Mouse (Mus musculus) stomach, embryonic 16.5 days (tissue): ENCODE measurements around the gene Syf2. TPM values are rescaled to one million over a fixed set of nuclear protein-coding genes. Genes with fewer than 3 reads are reported as not detected.
A peak's percentile ranks its signal among the peaks of the same experiment; 100 is the strongest.

ENCODE experiments used
- ATAC-seq: fragments of 200-750 bp; cut with Nextera tagmentation; 2 replicates; pipeline ENCODE4 v1.8.0; 2017; ENCODE audit warnings: moderate number of reproducible peaks, moderate TSS enrichment; ENCODE audit not compliant: insufficient read depth, low FRiP score
- H3K27ac ChIP-seq: fragments of 300-500 bp; sonication (generic); 2 replicates; pipeline ENCODE4 v1.5.1; 2014; ENCODE audit warnings: low read length
- H3K27me3 ChIP-seq: fragments of 300-500 bp; sonication (generic); 2 replicates; pipeline ENCODE4 v1.6.1; 2014; ENCODE audit warnings: low read length, control low read depth, mixed read lengths; ENCODE audit not compliant: control insufficient read depth, insufficient read depth
- H3K36me3 ChIP-seq: fragments of 300-500 bp; sonication (generic); 2 replicates; pipeline ENCODE4 v1.6.1; 2014; ENCODE audit warnings: low read length; ENCODE audit not compliant: control insufficient read depth, insufficient read depth
- H3K4me1 ChIP-seq: fragments of 300-500 bp; sonication (generic); 2 replicates; pipeline ENCODE4 v1.6.1; 2014; ENCODE audit warnings: low read length, control low read depth, mixed read lengths; ENCODE audit not compliant: control insufficient read depth, insufficient read depth
- H3K4me2 ChIP-seq: fragments of 300-500 bp; sonication (generic); 2 replicates; pipeline ENCODE4 v1.6.1; 2014; ENCODE audit warnings: low read depth, low read length, mixed read lengths
- H3K4me3 ChIP-seq: fragments of 300-500 bp; sonication (generic); replicated peaks from 2 replicates; pipeline ENCODE4 v1.5.1; 2014; ENCODE audit warnings: mild to moderate bottlenecking, low read length
- H3K9ac ChIP-seq: fragments of 300-500 bp; sonication (generic); 2 replicates; pipeline ENCODE4 v1.6.1; 2014; ENCODE audit warnings: low read length
- H3K9me3 ChIP-seq: fragments of 300-500 bp; sonication (generic); replicated peaks from 2 replicates; pipeline ENCODE4 v1.6.1; 2016; ENCODE audit warnings: low read length, control low read depth; ENCODE audit not compliant: control insufficient read depth
- WGBS: fragments of 180-500 bp; shearing (Covaris S2); extraction: QIAGEN DNeasy Blood & Tissue Kit; methylation state at CpG from one replicate; pipeline ENCODE4 v1.1.7; 2014; 5-methylcytosine and 5-hydroxymethylcytosine counted together
- polyA plus RNA-seq: library from polyadenylated mRNA; unstranded; fragments of >200 nt; fragmentation: Nextera tagmentation; extraction: Ambion mirVana; gene quantifications from 2 replicates; pipeline ENCODE4 v1.2.1, GENCODE M21; 2015

Gene Syf2
- polyA plus RNA-seq, 1 experiment from 2014 or later = 71.9 TPM

DNA sequence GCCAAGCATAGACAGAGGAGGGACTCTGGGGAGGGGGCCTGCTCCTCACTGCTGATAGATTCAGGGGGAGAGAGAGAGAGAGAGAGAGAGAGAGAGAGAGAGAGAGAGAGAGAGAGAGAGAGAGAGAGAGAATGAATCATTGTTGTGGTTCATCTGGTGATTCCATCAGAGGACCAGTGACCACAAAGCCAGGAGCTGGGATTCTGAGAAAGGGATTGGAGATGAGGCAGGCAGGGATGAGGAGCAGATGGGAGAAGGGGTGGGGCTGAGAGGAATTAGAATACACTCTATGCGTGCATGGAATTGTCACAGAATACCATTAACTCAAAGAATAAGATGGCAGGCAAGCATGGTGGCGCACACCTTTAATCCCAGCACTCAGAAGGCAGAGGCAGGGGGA, 24.5 kb downstream of the Syf2 start:
- peaks cover 12% of the 10 kb centered on the region for H3K4me1 ChIP-seq
- no peaks in the 10 kb centered on the region for H3K9me3 ChIP-seq
- ATAC-seq = no peak
- 91% methylated on average over 2 of the region's 2 CpGs for WGBS
- H3K4me3 ChIP-seq = no peak overlapping the region
- H3K36me3 ChIP-seq = no peaks in the 10 kb centered on the region
- no peak overlapping the region for H3K9ac ChIP-seq
- H3K4me2 ChIP-seq = no peak overlapping the region
- no peak overlapping the region for H3K27ac ChIP-seq
- H3K27me3 ChIP-seq = no peaks in the 10 kb centered on the region

DNA sequence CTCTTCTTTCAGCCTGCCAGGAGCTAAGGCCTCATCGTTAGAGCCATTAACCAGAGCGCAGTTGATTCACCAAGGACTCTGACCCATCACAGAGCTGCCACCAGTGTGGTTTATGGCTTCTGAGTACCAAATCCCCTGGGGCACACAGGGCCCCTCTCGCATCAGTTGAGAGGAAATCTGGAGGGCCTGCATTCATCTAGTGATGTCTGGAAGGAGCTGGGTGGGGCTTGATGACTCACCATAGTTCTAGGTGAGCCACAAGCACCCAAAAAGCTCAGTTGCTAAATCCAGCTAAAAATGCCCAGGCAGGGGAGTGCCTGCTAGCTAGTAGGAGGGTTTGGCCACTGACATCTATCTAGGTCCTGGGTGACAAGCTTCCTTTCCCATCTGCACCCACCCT, 25.1 kb downstream of the Syf2 start:
- Histone ChIP-seq H3K9me3 (no peaks in the 10 kb centered on the region), H3K36me3 (no peaks in the 10 kb centered on the region), H3K9ac (no peak overlapping the region), H3K4me3 (no peak overlapping the region), H3K4me2 (no peak overlapping the region), H3K27ac (no peak overlapping the region), H3K27me3 (no peaks in the 10 kb centered on the region), H3K4me1 (peaks cover 6% of the 10 kb centered on the region; the same call in 1 of the 2 replicates)
- 64% methylated on average over 3 of the region's 3 CpGs for WGBS
- ATAC-seq = no peak

DNA sequence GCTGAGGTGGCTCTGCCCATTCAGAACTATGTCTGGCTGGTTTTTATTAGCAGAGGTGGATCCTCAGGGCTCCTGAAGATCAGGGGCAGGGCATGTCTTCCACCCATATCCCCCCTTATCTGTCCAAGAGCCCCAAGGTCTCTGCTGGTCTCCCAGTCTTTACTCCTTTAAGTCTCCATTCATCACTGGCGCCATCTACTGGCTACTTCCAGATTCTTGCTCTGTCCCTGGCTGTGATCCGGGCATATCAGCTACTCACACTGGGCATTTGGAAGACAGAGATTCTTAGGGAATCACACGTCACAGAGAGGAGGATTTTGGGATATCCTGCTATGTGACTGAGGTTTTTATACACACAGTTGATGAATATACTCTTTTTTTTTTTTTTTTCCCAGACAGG, 25.6 kb downstream of the Syf2 start:
- WGBS = 21% methylated on average over 3 of the region's 3 CpGs
- Histone ChIP-seq H3K4me2 (no peak overlapping the region), H3K9me3 (no peaks in the 10 kb centered on the region), H3K36me3 (no peaks in the 10 kb centered on the region), H3K9ac (no peak overlapping the region), H3K4me3 (no peak overlapping the region), H3K27me3 (no peaks in the 10 kb centered on the region), H3K27ac (no peak overlapping the region), H3K4me1 (0 out of 2 replicates have a peak, but pooled peaks cover 5% of the 10 kb centered on the region)
- ATAC-seq = no peak

DNA sequence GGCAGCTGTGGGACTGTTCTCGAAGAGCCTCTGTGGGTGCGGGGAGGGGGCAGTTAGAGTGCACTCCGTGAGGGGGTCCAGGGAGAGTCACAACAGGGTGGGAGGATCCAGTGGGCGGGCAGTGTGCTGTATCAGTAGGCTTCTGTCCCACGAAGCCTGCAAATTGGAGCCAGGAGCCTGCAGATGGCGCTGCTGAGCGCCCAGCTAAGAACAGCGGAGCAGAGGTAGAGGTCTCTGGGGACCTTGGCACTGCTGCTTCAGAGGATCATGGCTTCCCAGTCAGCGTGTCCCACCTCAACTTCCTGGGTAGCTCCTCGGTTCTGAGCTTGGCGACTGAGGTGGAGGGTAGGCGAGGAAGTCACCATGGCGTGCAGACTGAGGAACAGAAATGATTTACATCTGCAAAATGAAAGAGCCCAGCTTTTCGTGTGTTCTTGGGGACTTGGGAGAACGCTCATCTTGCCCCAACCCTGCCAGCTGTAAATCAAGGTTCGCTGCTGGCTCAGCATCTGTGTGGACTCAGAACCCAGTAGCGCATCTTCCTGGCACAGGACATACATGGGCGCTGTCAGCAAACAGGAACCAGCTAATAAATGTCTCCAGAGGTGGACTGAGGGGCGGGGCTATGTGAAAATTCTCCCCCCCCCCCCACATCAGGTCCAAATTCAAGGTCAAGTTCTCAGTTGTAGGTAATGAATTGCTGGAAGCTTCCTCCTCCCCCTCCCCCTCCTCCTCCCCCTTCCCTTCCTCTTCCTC, 32.5 kb downstream of the Syf2 start:
- Histone ChIP-seq H3K4me3 (peak overlapping the region; percentile 12; the same call in 1 of the 2 replicates), H3K4me1 (no peaks in the 10 kb centered on the region), H3K36me3 (no peaks in the 10 kb centered on the region), H3K9ac (no peak overlapping the region), H3K9me3 (no peaks in the 10 kb centered on the region), H3K27me3 (no peaks in the 10 kb centered on the region), H3K4me2 (peak overlapping the region; percentile 28), H3K27ac (no peak overlapping the region)
- 22% methylated on average over 19 of the region's 19 CpGs for WGBS
- peak; percentile 35 for ATAC-seq

DNA sequence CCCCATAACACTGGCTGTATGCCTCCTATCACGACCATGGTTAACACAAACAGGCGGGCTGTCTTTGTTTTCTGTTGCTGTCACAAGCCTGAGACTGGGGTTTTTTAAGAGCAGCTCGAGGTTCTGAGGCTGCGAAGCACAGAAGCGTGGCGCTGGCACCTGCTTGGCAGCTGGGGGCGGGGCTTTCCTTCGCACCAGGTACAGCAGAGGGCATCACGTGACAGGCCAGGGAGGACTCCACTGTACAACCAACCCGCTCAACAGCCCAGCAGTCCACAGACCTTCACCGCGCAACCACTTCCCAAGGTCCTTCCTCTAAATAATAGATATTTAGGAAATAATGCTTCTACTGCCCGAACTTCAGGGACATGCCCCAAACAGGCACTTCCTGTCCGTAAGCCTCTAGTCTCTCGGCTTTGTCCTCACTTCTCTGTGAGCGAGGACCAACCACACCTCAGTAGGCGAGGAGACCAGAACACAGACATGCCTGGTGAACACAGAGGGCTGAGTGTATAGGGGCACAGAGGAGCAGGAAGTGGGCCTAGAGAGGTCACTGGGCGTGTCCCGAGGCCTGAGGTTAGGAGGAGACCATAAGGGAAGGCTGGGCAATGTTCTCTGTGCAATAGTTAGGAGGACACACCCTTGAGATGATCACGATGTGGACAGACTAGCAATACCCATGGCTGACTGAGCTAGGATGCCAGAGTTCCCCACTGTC, 37.3 kb downstream of the Syf2 start:
- H3K36me3 ChIP-seq = no peaks in the 10 kb centered on the region
- no peak overlapping the region for H3K4me3 ChIP-seq
- no peak overlapping the region for H3K27ac ChIP-seq
- H3K27me3 ChIP-seq = no peaks in the 10 kb centered on the region; the same call in 1 of the 2 replicates
- no peak overlapping the region for H3K4me2 ChIP-seq
- no peaks in the 10 kb centered on the region for H3K4me1 ChIP-seq
- ATAC-seq = no peak
- no peaks in the 10 kb centered on the region for H3K9me3 ChIP-seq
- H3K9ac ChIP-seq = no peak overlapping the region
- WGBS = 70% methylated on average over 20 of the region's 20 CpGs

DNA sequence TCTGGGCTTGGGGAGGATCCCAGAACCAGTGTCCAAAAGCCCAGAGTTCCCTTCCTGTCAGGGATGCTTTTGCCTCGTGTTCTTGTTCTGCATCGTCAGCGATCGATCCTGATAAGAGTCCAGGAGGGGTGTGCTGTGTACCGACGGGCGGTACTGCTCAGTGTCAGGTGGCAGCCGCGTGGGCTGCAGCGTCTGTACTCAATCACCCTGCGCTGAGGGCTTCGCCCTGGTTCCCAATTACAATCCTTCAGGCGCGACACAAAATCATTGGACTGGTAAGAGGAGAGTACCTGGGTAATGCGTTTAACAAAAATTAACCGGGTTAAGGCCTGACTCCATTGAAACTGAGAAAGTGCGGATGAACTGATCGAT, 37.9 kb downstream of the Syf2 start:
- no peaks in the 10 kb centered on the region for H3K4me1 ChIP-seq
- H3K27ac ChIP-seq = no peak overlapping the region
- 70% methylated on average over 18 of the region's 18 CpGs for WGBS
- no peak overlapping the region for H3K9ac ChIP-seq
- ATAC-seq = no peak
- H3K9me3 ChIP-seq = no peaks in the 10 kb centered on the region
- H3K36me3 ChIP-seq = no peaks in the 10 kb centered on the region
- no peaks in the 10 kb centered on the region; the same call in 1 of the 2 replicates for H3K27me3 ChIP-seq
- no peak overlapping the region for H3K4me3 ChIP-seq
- H3K4me2 ChIP-seq = no peak overlapping the region

DNA sequence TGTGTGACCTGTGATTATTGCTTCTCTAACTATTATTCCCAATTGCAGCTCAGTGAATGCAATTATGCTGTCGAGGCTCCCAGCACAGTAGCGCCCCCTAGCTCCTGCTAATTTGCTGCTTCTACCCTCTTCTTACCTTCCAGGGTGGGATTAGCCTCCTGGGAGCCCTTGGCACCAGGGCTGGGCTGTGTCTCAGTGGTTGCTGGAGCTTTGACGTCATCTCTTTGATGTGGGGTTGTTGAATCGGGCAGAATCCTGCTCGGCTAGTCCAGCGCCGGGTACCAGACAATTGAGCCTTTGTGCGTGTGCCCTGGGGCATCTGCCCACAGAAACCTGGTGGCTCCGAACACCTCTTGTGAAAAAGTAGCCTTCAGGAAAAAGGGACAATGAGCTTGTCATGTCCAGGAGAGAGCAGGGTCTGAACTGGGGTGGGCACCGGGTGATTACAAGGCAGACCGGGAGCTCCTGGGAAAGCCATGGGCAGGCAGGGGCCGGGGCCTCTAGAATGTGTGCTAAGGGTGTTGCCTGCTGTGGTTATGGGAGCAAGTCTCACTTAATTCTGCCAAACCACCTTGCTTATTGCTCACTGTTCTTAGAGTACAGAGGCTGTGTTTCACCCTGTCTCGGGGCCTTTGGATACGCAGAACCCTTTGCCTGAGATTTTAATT, 44.7 kb downstream of the Syf2 start:
- Histone ChIP-seq H3K27ac (peak overlapping the region; percentile 95), H3K9me3 (no peaks in the 10 kb centered on the region), H3K27me3 (no peaks in the 10 kb centered on the region), H3K9ac (no peak overlapping the region), H3K36me3 (no peaks in the 10 kb centered on the region), H3K4me1 (no peaks in the 10 kb centered on the region), H3K4me2 (peak overlapping the region; percentile 40; the same call in 1 of the 2 replicates), H3K4me3 (no peak overlapping the region)
- ATAC-seq = peak; percentile 89
- 29% methylated on average over 14 of the region's 14 CpGs for WGBS

DNA sequence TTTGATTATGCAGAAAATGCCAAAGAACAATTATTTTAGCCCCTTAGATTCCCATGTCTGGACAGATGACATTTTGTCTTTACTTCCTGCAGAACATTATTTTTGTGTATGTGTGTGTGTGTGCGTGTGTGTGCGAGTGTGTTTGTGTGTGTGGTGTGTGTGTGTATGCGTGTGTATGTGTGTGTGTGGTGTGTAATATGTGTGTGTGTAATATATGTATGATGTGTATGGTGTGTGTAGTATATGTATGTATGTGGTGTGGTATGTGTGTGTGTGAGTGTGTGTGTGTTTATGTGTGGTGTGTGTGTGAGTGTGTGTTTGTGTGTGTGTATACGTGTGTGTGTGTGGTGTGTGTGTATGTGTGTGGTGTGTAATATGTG, 45.2 kb downstream of the Syf2 start:
- Histone ChIP-seq H3K27ac (peak overlapping the region; percentile 95), H3K9ac (no peak overlapping the region), H3K4me2 (peak overlapping the region; percentile 40; the same call in 1 of the 2 replicates)

DNA sequence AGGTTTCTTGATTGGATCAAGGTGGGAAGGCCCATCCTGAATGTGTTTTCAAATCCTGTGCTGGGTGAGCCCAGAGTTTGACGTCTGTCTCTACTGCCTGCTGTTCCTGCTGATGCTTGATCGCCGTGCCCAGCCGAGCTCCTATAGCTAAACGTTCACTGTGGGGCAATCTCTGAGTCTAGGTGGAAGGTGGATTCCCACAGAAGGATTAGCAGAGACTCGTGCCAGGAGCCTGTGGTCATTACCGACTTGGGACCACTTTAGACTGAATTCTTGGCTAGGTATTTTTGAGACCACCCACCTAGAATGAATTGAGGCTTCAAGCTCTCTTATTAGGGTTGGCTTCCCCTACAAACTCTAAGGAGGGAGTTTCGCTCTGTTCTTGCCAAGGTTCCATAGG, 48.2 kb downstream of the Syf2 start:
- Histone ChIP-seq H3K4me3 (no peak overlapping the region), H3K9ac (no peak overlapping the region), H3K4me2 (no peak overlapping the region), H3K4me1 (no peaks in the 10 kb centered on the region; the same call in 1 of the 2 replicates), H3K27me3 (no peaks in the 10 kb centered on the region), H3K27ac (no peak overlapping the region), H3K9me3 (no peaks in the 10 kb centered on the region), H3K36me3 (no peaks in the 10 kb centered on the region)
- WGBS = 71% methylated on average over 8 of the region's 8 CpGs
- no peak for ATAC-seq

More for the DNA sequence above, 45.2 kb downstream of the Syf2 start:
- no peak for ATAC-seq
- Histone ChIP-seq H3K36me3 (no peaks in the 10 kb centered on the region), H3K4me1 (no peaks in the 10 kb centered on the region), H3K4me3 (no peak overlapping the region), H3K27me3 (no peaks in the 10 kb centered on the region), H3K9me3 (no peaks in the 10 kb centered on the region)
- WGBS = 83% methylated on average over 4 of the region's 4 CpGs
